ENCODE assay signal across 30 mouse cellular contexts in the genomic region with DNA sequence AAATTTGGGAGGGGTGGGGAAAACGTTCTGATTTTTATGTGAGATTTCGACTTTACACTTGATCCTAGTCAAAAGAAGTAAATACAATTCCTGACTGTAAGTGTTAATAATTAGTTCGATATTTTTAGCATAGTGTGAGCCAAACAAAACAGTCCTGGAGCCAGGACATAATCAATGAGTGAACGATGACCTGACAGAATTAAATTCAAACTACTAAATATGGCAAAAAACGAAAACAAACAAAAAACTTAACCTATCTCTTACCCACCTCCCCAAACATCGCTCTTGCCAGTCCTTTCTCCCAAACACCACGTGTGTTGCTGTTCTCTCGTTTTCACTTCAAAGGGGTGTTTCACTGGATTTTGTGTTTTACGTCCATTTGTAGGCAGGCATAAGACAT.
"Had no signal": no experiment of that assay in that cellular context is flagged by ENCODE, and none has a peak within 500 bp of the region (broad histone marks: within the 10 kb centered on the region; RNA-seq: fewer than 3 reads in every experiment).

No protein-coding gene starts in this region.

- H3K4me2 ChIP-seq: limb, embryonic 12.5 days; limb, embryonic 13.5 days; limb, embryonic 15.5 days; liver, embryonic 11.5 days; liver, embryonic 12.5 days; liver, embryonic 13.5 days; liver, embryonic 15.5 days; lung, embryonic 14.5 days; lung, embryonic 15.5 days; midbrain, embryonic 12.5 days; midbrain, embryonic 13.5 days had no signal

- H3K9ac ChIP-seq: limb, embryonic 12.5 days; limb, embryonic 13.5 days; limb, embryonic 15.5 days; liver, embryonic 12.5 days; liver, embryonic 13.5 days; liver, embryonic 14.5 days; liver, embryonic 15.5 days; liver, postnatal 0 days; lung, embryonic 14.5 days; lung, embryonic 15.5 days; midbrain, embryonic 12.5 days; midbrain, embryonic 13.5 days had no signal

- H3K4me3 ChIP-seq: left cerebral cortex, adult 2 months; limb, embryonic 10.5 days; limb, embryonic 12.5 days; limb, embryonic 13.5 days; limb, embryonic 15.5 days; liver, embryonic 12.5 days; liver, embryonic 13.5 days; liver, embryonic 15.5 days; lung, embryonic 15.5 days; megakaryocyte, embryonic 14.5 days; midbrain, embryonic 10.5 days; midbrain, embryonic 12.5 days; midbrain, embryonic 13.5 days; myocyte had no signal

- H3K27ac ChIP-seq: left cerebral cortex, adult 2 months; limb, embryonic 10.5 days; limb, embryonic 12.5 days; limb, embryonic 13.5 days; limb, embryonic 15.5 days; liver, embryonic 12.5 days; liver, embryonic 13.5 days; liver, embryonic 14.5 days; liver, embryonic 15.5 days; lung, embryonic 15.5 days; macrophage; midbrain, embryonic 10.5 days; midbrain, embryonic 12.5 days; midbrain, embryonic 13.5 days had no signal

- ATAC-seq: liver, embryonic 12.5 days; liver, postnatal 0 days; lung, postnatal 0 days; midbrain, embryonic 13.5 days; midbrain, embryonic 16.5 days had no signal

- DNase-seq: layer of hippocampus, postnatal 36 days; left cerebral cortex, postnatal 4 days; liver, embryonic 13.5 days; liver, postnatal 0 days; lung, adult 18-20 months; lung, adult 2 months; lung, embryonic 14.5 days; lung, postnatal 10 days; lung, postnatal 14 days; lung, postnatal 36 days; lung, postnatal 4 days; midbrain, embryonic 14.5 days had no signal

- H3K9me3 ChIP-seq: limb, embryonic 10.5 days; limb, embryonic 12.5 days; limb, embryonic 13.5 days; limb, embryonic 15.5 days; liver, embryonic 12.5 days; liver, embryonic 13.5 days; liver, embryonic 15.5 days; lung, embryonic 15.5 days; midbrain, embryonic 10.5 days; midbrain, embryonic 12.5 days had no signal

- H3K27me3 ChIP-seq: limb, embryonic 12.5 days; limb, embryonic 13.5 days; limb, embryonic 15.5 days; liver, embryonic 12.5 days; liver, embryonic 13.5 days; liver, embryonic 15.5 days; lung, embryonic 15.5 days; midbrain, embryonic 12.5 days; midbrain, embryonic 13.5 days had no signal

- H3K36me3 ChIP-seq: limb, embryonic 10.5 days; limb, embryonic 12.5 days; limb, embryonic 13.5 days; limb, embryonic 15.5 days; liver, embryonic 12.5 days; liver, embryonic 13.5 days; liver, embryonic 15.5 days; lung, embryonic 15.5 days; midbrain, embryonic 10.5 days; midbrain, embryonic 12.5 days; midbrain, embryonic 13.5 days had no signal

- H3K4me1 ChIP-seq: limb, embryonic 10.5 days; limb, embryonic 12.5 days; limb, embryonic 13.5 days; limb, embryonic 15.5 days; liver, embryonic 12.5 days; liver, embryonic 13.5 days; liver, embryonic 15.5 days; lung, embryonic 15.5 days; midbrain, embryonic 12.5 days; midbrain, embryonic 13.5 days had no signal
